Mouse (Mus musculus): ENCODE data around the gene Sirt1.
"Not testable (repeated sequence)": the region's sequence is repeated elsewhere in the genome, so short reads cannot be mapped to it uniquely, and the experiment has no call there.

The Sirt1 gene

GRCm38 (mm10) chr10:63381498-63382280 is at the start of gene Sirt1:
TSS of gene Sirt1 (minus strand) at chr10:63381704.
- DNase-seq (ENCODE audit: low spot score), result no peak

GRCm38 (mm10) chr10:63429785-63430305 is 48.3 kb upstream of the Sirt1 start, which contains the start of gene Ctnna3:
TSS of gene Ctnna3 (plus strand) at chr10:63430098.
- DNase-seq (ENCODE audit: low spot score), result peak; percentile 31

- peak; percentile 98 for DNase-seq (ENCODE audit: low spot score)
These were observed 47.9 kb upstream of the Sirt1 start for GRCm38 (mm10) chr10:63429380-63429779.

GRCm38 (mm10) chr10:63429023-63429340 is 47.5 kb upstream of the Sirt1 start:
- no peak for DNase-seq (ENCODE audit: low spot score)

GRCm38 (mm10) chr10:63428243-63429022 is 46.9 kb upstream of the Sirt1 start:
- no peak for DNase-seq (ENCODE audit: low spot score)

GRCm38 (mm10) chr10:63427146-63427545 is 45.6 kb upstream of the Sirt1 start:
- no peak for DNase-seq (ENCODE audit: low spot score)

GRCm38 (mm10) chr10:63424475-63424814 is 42.9 kb upstream of the Sirt1 start:
- DNase-seq (ENCODE audit: low spot score), result no peak

GRCm38 (mm10) chr10:63423591-63424474 is 42.3 kb upstream of the Sirt1 start:
- no peak for DNase-seq (ENCODE audit: low spot score)

- no peak for DNase-seq (ENCODE audit: low spot score)
These were observed 41.2 kb upstream of the Sirt1 start for GRCm38 (mm10) chr10:63422736-63422992.

- DNase-seq (ENCODE audit: low spot score), result no peak
These were observed 40.5 kb upstream of the Sirt1 start, which contains the start of gene Gm7075 for GRCm38 (mm10) chr10:63421739-63422735. TSS of gene Gm7075 (minus strand) at chr10:63421789.

- no peak for DNase-seq (ENCODE audit: low spot score)
These were observed 35.6 kb upstream of the Sirt1 start for GRCm38 (mm10) chr10:63417061-63417460.

- DNase-seq (ENCODE audit: low spot score), result no peak
These were observed 34.3 kb upstream of the Sirt1 start for GRCm38 (mm10) chr10:63415850-63416249.

GRCm38 (mm10) chr10:63415287-63415686 is 33.8 kb upstream of the Sirt1 start:
- no peak for DNase-seq (ENCODE audit: low spot score)

- no peak for DNase-seq (ENCODE audit: low spot score)
These were observed 31.3 kb upstream of the Sirt1 start for GRCm38 (mm10) chr10:63412756-63413155.

GRCm38 (mm10) chr10:63411674-63412073 is 30.2 kb upstream of the Sirt1 start:
- not testable (repeated sequence) for DNase-seq (ENCODE audit: low spot score)

GRCm38 (mm10) chr10:63410162-63410956 is 28.9 kb upstream of the Sirt1 start:
- DNase-seq (ENCODE audit: low spot score), result no peak

- DNase-seq (ENCODE audit: low spot score), result no peak
These were observed 22.1 kb upstream of the Sirt1 start for GRCm38 (mm10) chr10:63403636-63404035.

GRCm38 (mm10) chr10:63402731-63403504 is 21.4 kb upstream of the Sirt1 start:
- no peak for DNase-seq (ENCODE audit: low spot score)

- no peak for DNase-seq (ENCODE audit: low spot score)
These were observed 15.5 kb upstream of the Sirt1 start for GRCm38 (mm10) chr10:63396963-63397362.

All from urinary bladder, postnatal 10 days (tissue).